Mouse (Mus musculus): Measurements from ENCODE around the gene Fam189a2.

The Fam189a2 gene

GRCm38 (mm10) chr19:24024667-24025066 is 6.2 kb downstream of the Fam189a2 start:
- no peak for DNase-seq (ENCODE audit: low spot score)

- no peak for DNase-seq (ENCODE audit: low spot score)
Observed at GRCm38 (mm10) chr19:24024131-24024530, 6.7 kb downstream of the Fam189a2 start.

GRCm38 (mm10) chr19:24023351-24023750 is 7.5 kb downstream of the Fam189a2 start:
- no peak for DNase-seq (ENCODE audit: low spot score)

- no peak for DNase-seq (ENCODE audit: low spot score)
Observed at GRCm38 (mm10) chr19:24022771-24023170, 8.0 kb downstream of the Fam189a2 start.

GRCm38 (mm10) chr19:24022301-24022700 is 8.5 kb downstream of the Fam189a2 start:
- DNase-seq (ENCODE audit: low spot score) = no peak

GRCm38 (mm10) chr19:24020736-24021135 is 10.1 kb downstream of the Fam189a2 start:
- DNase-seq (ENCODE audit: low spot score) = no peak

GRCm38 (mm10) chr19:24019609-24020008 is 11.2 kb downstream of the Fam189a2 start:
- no peak for DNase-seq (ENCODE audit: low spot score)

- DNase-seq (ENCODE audit: low spot score) = no peak
Observed at GRCm38 (mm10) chr19:24018396-24018795, 12.4 kb downstream of the Fam189a2 start.

- DNase-seq (ENCODE audit: low spot score) = no peak
Observed at GRCm38 (mm10) chr19:24017892-24018291, 12.9 kb downstream of the Fam189a2 start.

GRCm38 (mm10) chr19:24017427-24017826 is 13.4 kb downstream of the Fam189a2 start:
- no peak for DNase-seq (ENCODE audit: low spot score)

GRCm38 (mm10) chr19:24016706-24017386 is 14.0 kb downstream of the Fam189a2 start:
- no peak for DNase-seq (ENCODE audit: low spot score)

- DNase-seq (ENCODE audit: low spot score) = no peak
Observed at GRCm38 (mm10) chr19:24013241-24013640, 17.6 kb downstream of the Fam189a2 start.

GRCm38 (mm10) chr19:24012479-24012878 is 18.3 kb downstream of the Fam189a2 start:
- no peak for DNase-seq (ENCODE audit: low spot score)

GRCm38 (mm10) chr19:24007638-24008360 is 23.0 kb downstream of the Fam189a2 start:
- DNase-seq (ENCODE audit: low spot score) = no peak

- DNase-seq (ENCODE audit: low spot score) = no peak
Observed at GRCm38 (mm10) chr19:24007002-24007637, 23.7 kb downstream of the Fam189a2 start.

GRCm38 (mm10) chr19:23995766-23996399 is 34.9 kb downstream of the Fam189a2 start:
- DNase-seq (ENCODE audit: low spot score) = no peak

GRCm38 (mm10) chr19:23988166-23988565 is 42.7 kb downstream of the Fam189a2 start:
- DNase-seq (ENCODE audit: low spot score) = no peak

- DNase-seq (ENCODE audit: low spot score) = no peak
Observed at GRCm38 (mm10) chr19:23987291-23987690, 43.5 kb downstream of the Fam189a2 start.

- no peak for DNase-seq (ENCODE audit: low spot score)
Observed at GRCm38 (mm10) chr19:23984186-23984585, 46.6 kb downstream of the Fam189a2 start.

- DNase-seq (ENCODE audit: low spot score) = no peak
Observed at GRCm38 (mm10) chr19:23980598-23980997, 50.2 kb downstream of the Fam189a2 start.

- DNase-seq (ENCODE audit: low spot score) = no peak
Observed at GRCm38 (mm10) chr19:23977901-23978443, 52.8 kb downstream of the Fam189a2 start.

Data from ovary, postnatal 10 days (tissue).